11 mouse cellular contexts compared by ENCODE assay signal in the genomic region with DNA sequence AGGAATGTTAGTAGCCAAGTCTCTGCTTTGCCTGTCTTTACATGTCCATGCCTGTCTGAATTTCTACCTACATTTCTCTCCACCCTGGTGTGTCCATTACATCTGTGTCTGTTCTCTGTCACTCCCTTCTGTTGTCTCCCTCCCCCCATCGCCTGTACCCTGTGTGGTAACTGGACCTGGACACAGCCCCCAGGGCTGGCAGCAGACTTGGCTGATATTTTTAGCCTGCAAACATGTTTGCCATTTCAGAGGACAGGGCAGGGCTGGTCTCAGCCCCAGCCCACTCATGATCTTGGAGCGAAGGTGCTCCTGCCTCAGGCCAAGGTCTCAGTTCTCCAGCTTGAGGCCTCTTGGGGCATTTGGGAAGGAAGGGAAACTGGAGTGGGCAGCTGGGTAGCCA. TPM values are rescaled to one million over a fixed set of nuclear protein-coding genes. Genes with fewer than 3 reads are reported as not detected.
A peak's percentile ranks its signal among the peaks of the same experiment; 100 is the strongest.
DNase-seq lines count a peak whose midpoint lies in the region; ATAC-seq lines count a peak whose summit lies in the region.
"Had no signal": no experiment of that assay in that cellular context is flagged by ENCODE, and none has a peak within 500 bp of the region (broad histone marks: within the 10 kb centered on the region; RNA-seq: fewer than 3 reads in every experiment).

No protein-coding gene starts in this region.

- H3K27me3 ChIP-seq in neural tube, embryonic 15.5 days (replicated peaks) = peaks cover 49% of the 10 kb centered on the region

- H3K4me2 ChIP-seq in neural tube, embryonic 15.5 days = no peak overlapping the region

- ATAC-seq in neural tube, embryonic 15.5 days (ENCODE audit: low FRiP score) = no peak

- no peaks in the 10 kb centered on the region for H3K9me3 ChIP-seq in neural tube, embryonic 15.5 days (replicated peaks)
- H3K9me3 ChIP-seq: neural tube, embryonic 13.5 days had no signal

- H3K36me3 ChIP-seq in neural tube, embryonic 15.5 days = no peaks in the 10 kb centered on the region
- H3K36me3 ChIP-seq: neural tube, embryonic 13.5 days had no signal

- H3K4me1 ChIP-seq in neural tube, embryonic 15.5 days = peaks cover 74% of the 10 kb centered on the region

- WGBS in neural tube, embryonic 15.5 days = 52% methylated on average over 2 of the region's 2 CpGs

- H3K27ac ChIP-seq in neural tube, embryonic 15.5 days (replicated peaks) = no peak overlapping the region
- H3K27ac ChIP-seq: neural tube, embryonic 13.5 days had no signal

- no peak overlapping the region for H3K9ac ChIP-seq in neural tube, embryonic 15.5 days (replicated peaks)
- H3K9ac ChIP-seq: neural tube, embryonic 13.5 days had no signal

- H3K4me3 ChIP-seq in neural tube, embryonic 15.5 days (replicated peaks) = no peak overlapping the region
- H3K4me3 ChIP-seq: neural tube, embryonic 13.5 days had no signal

- DNase-seq in urinary bladder, postnatal 14 days (ENCODE audit: low spot score) = peak; percentile 38
- DNase-seq in urinary bladder, postnatal 36 days (ENCODE audit: low spot score in 2 of 2) = no peak
- peak; percentile 45 for DNase-seq in gastrocnemius, postnatal 10 days
- peak; percentile 74 for DNase-seq in heart, postnatal 4 days
- no peak for DNase-seq in left cerebral cortex, adult 8-10 months (ENCODE audit: low spot score in 2 of 2)
- DNase-seq in spleen, adult 12 weeks (ENCODE audit: low spot score) = no peak
- DNase-seq: adrenal gland, adult 8-10 months; cerebellum, adult 9-11 months; thymus, postnatal 14 days had no signal

RNA-seq across cellular contexts. Expression of a gene that starts 1.3 kb away (rescaled TPM):
- total RNA-seq in gastrocnemius, postnatal 10 days (2021) = 100 to 1,000 TPM; 235 to 267 TPM
- total RNA-seq in heart, postnatal 4 days (2021) = 100 to 1,000 TPM; 303 to 328 TPM
- 10 to 100 TPM; 24.9 to 29.0 (median 27.5) TPM for total RNA-seq in left cerebral cortex, adult 8-10 months (2022)
- polyA plus RNA-seq in neural tube, embryonic 15.5 days (2015; fragmentation: Nextera tagmentation; extraction: Ambion mirVana) = 4.4 and 8.0 TPM in 2 replicates

RNA-seq across cellular contexts. Expression of a gene that starts 21.0 kb away (rescaled TPM):
- total RNA-seq in gastrocnemius, postnatal 10 days (2021) = 100 to 1,000 TPM; 640 to 671 TPM
- 100 to 1,000 TPM; 357 to 371 TPM for total RNA-seq in heart, postnatal 4 days (2021)
- total RNA-seq in left cerebral cortex, adult 8-10 months (2022) = 100 to 1,000 TPM; 224 to 271 (median 243) TPM
- 291 and 348 TPM in 2 replicates for polyA plus RNA-seq in neural tube, embryonic 15.5 days (2015; fragmentation: Nextera tagmentation; extraction: Ambion mirVana)

RNA-seq across cellular contexts. Expression of a gene that starts 34.2 kb away (rescaled TPM):
- 10 to 100 TPM in 1 of 2 experiments, 1 to 10 TPM in 1; 9.1 to 11.2 TPM for total RNA-seq in gastrocnemius, postnatal 10 days (2021)
- total RNA-seq in heart, postnatal 4 days (2021) = 1 to 10 TPM; 8.3 to 9.6 TPM
- total RNA-seq in left cerebral cortex, adult 8-10 months (2022) = 10 to 100 TPM; 20.5 to 26.0 (median 22.1) TPM
- 25.4 and 26.0 TPM in 2 replicates for polyA plus RNA-seq in neural tube, embryonic 15.5 days (2015; fragmentation: Nextera tagmentation; extraction: Ambion mirVana)

RNA-seq across cellular contexts. Expression of a gene that starts 46.1 kb away (rescaled TPM):
- total RNA-seq in gastrocnemius, postnatal 10 days (2021) = 10 to 100 TPM; 37.7 to 49.7 TPM
- total RNA-seq in heart, postnatal 4 days (2021) = 10 to 100 TPM; 62.5 to 63.8 TPM
- total RNA-seq in left cerebral cortex, adult 8-10 months (2022) = 10 to 100 TPM; 46.8 to 53.8 (median 50.4) TPM
- polyA plus RNA-seq in neural tube, embryonic 15.5 days (2015; fragmentation: Nextera tagmentation; extraction: Ambion mirVana) = 94.8 and 117 TPM in 2 replicates

RNA-seq across cellular contexts. Expression of a gene that starts 58.5 kb away (rescaled TPM):
- total RNA-seq in gastrocnemius, postnatal 10 days (2021) = 10 to 100 TPM; 11.7 to 15.9 TPM
- 10 to 100 TPM; 15.4 to 16.6 TPM for total RNA-seq in heart, postnatal 4 days (2021)
- 10 to 100 TPM; 12.6 to 15.3 (median 13.8) TPM for total RNA-seq in left cerebral cortex, adult 8-10 months (2022)
- polyA plus RNA-seq in neural tube, embryonic 15.5 days (2015; fragmentation: Nextera tagmentation; extraction: Ambion mirVana) = 13.9 and 17.1 TPM in 2 replicates

Comparison
In these comparisons a context has a peak if more than half of its experiments do, and no peak if none do; other contexts are left out.
1. DNase-seq: peak in urinary bladder, postnatal 14 days (single experiment), gastrocnemius, postnatal 10 days (single experiment) and heart, postnatal 4 days (single experiment); none in urinary bladder, postnatal 36 days (0 of 2), left cerebral cortex, adult 8-10 months (0 of 2) and spleen, adult 12 weeks (single experiment).
2. RNA of a gene that starts 1.3 kb away (total RNA-seq): 303 to 328 TPM in heart, postnatal 4 days and 235 to 267 TPM in gastrocnemius, postnatal 10 days; 24.9 to 29.0 TPM in left cerebral cortex, adult 8-10 months; every median in the first group is over 4 times any median in the second.